Mouse (Mus musculus) limb, embryonic 14.5 days (tissue): ENCODE data around the gene Rpl13. TPM values are rescaled to one million over a fixed set of nuclear protein-coding genes. Genes with fewer than 3 reads are reported as not detected.

Experiments
- ATAC-seq: fragments of 200-750 bp; cut with Nextera tagmentation; 2 replicates; pipeline ENCODE4 v1.8.0; 2017; ENCODE audit warnings: low read depth, moderate number of reproducible peaks, moderate TSS enrichment; ENCODE audit not compliant: low FRiP score
- DNase-seq: peaks from one replicate; pipeline ENCODE4 v3.0.0-alpha.2; 2015; ENCODE audit warnings: low spot score
- H3K27ac ChIP-seq: fragments of 300-500 bp; sonication (generic); replicated peaks from 2 replicates; pipeline ENCODE4 v1.5.1; 2014; ENCODE audit warnings: low read depth, mild to moderate bottlenecking, low read length, moderate library complexity, mixed read lengths
- H3K27me3 ChIP-seq: fragments of 300-500 bp; sonication (generic); 2 replicates; pipeline ENCODE4 v1.6.1; 2014; ENCODE audit warnings: low read length, mixed read lengths; ENCODE audit not compliant: control insufficient read depth, insufficient read depth
- H3K36me3 ChIP-seq: fragments of 300-500 bp; sonication (generic); 2 replicates; pipeline ENCODE4 v1.6.1; 2014; ENCODE audit warnings: mild to moderate bottlenecking, low read length, moderate library complexity, mixed read lengths; ENCODE audit not compliant: control insufficient read depth, insufficient read depth
- H3K4me1 ChIP-seq: fragments of 300-500 bp; sonication (generic); 2 replicates; pipeline ENCODE4 v1.6.1; 2014; ENCODE audit warnings: antibody characterized with exemption, low read length, mixed read lengths; ENCODE audit not compliant: control insufficient read depth, insufficient read depth
- H3K4me2 ChIP-seq: fragments of 300-500 bp; sonication (generic); replicated peaks from 2 replicates; pipeline ENCODE4 v1.6.1; 2014; ENCODE audit warnings: low read depth, mild to moderate bottlenecking, low read length, moderate library complexity; ENCODE audit not compliant: severe bottlenecking
- H3K4me3 ChIP-seq: fragments of 300-500 bp; sonication (generic); replicated peaks from 2 replicates; pipeline ENCODE4 v1.5.1; 2014; ENCODE audit warnings: low read length
- H3K9ac ChIP-seq: fragments of 300-500 bp; sonication (generic); 2 replicates; pipeline ENCODE4 v1.6.1; 2014; ENCODE audit warnings: mild to moderate bottlenecking, low read depth, low read length, moderate library complexity; ENCODE audit not compliant: severe bottlenecking
- H3K9me3 ChIP-seq: fragments of 300-500 bp; sonication (generic); 2 replicates; pipeline ENCODE4 v1.6.1; 2016; ENCODE audit warnings: low read length; ENCODE audit not compliant: control insufficient read depth
- POLR2A ChIP-seq: fragments of 200-500 bp; IDR thresholded peaks from 2 replicates; pipeline ENCODE4 v1.8.0; 2012; ENCODE audit warnings: inconsistent platforms, mild to moderate bottlenecking, moderate library complexity, borderline replicate concordance; ENCODE audit not compliant: insufficient read depth, insufficient read length; ENCODE audit errors: extremely low read depth
- WGBS: fragments of 180-500 bp; shearing (Covaris S2); extraction: QIAGEN DNeasy Blood & Tissue Kit; methylation state at CpG from one replicate; pipeline ENCODE4 v1.1.7; 2014; 5-methylcytosine and 5-hydroxymethylcytosine counted together
- polyA plus RNA-seq, 2 experiments: library from polyadenylated mRNA; depleted of rRNA in 1 of 2; stranded (reverse) in 1 of 2; unstranded in 1 of 2; fragments of >200 nt; fragmentation: Nextera tagmentation in 1 of 2; extraction: Ambion mirVana in 1 of 2; gene quantifications; 2 replicates each; pipeline versions ENCODE4 v1.2.1 to v1.2.3; 2012 to 2014

Rpl13 gene
- polyA plus RNA-seq (2012; rRNA removed) (2,823 and 3,226 TPM in 2 replicates), polyA plus RNA-seq (2014; fragmentation: Nextera tagmentation; extraction: Ambion mirVana) (1,836 and 1,953 TPM in 2 replicates)

DNA sequence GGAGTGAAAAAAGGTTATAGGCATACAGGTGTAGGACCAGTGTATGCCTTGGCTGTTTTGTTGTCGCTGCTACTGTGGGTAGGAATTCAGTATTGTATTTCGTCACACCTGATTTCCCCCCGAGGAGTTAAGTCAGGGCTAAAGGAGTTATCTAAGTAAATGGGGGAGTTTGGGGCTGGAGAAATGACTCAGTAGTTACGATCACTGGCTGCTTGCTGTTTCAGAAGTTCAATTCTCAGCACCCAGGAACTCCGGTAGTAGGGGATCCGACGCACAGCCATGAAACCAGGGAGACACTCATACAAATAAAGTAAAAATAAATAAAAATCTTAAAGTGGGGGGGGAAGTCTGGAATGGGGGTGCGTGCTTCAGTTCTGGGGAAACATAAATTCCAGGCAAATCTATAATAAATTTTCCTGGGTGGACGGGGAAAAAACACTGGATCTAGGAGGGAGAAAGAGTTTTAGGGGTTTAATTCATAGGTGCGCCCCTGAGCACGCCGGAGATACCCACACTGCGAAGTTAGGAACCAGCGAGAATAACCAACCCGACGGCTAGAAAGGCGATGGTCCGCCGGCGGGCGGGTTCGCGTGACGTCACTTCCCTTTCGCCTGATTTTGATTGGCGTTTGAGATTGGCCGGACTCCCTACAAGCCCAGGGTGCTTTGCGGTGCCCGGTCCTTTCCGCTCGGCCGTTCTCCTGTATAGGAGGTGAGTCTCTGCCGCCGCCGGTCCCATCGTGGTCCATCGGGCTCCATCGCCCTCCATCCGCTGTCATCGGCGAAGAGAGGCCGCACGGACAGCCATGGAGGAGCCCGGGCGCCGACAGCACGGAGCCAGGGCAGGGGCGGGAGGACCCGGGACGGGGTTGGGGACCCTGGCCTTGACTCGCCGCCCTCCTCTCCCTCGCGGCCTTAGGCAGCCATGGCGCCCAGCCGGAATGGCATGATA, at the start of gene Rpl13:
Gene Rpl13 (plus strand): TSS at position 616 of the 951 bp plus-strand sequence.
- Histone ChIP-seq H3K4me3 (peak within 1 kb of the TSS; percentile 79), H3K4me2 (peak within 1 kb of the TSS; percentile 93), H3K27me3 (no peaks in the 10 kb centered on the region), H3K9ac (peak within 1 kb of the TSS; percentile 93), H3K9me3 (no peaks in the 10 kb centered on the region), H3K27ac (peak within 1 kb of the TSS; percentile 92), H3K4me1 (peaks cover 12% of the 10 kb centered on the region; the same call in 1 of the 2 replicates), H3K36me3 (peaks cover 46% of the 10 kb centered on the region)
- DNase-seq, result peak; percentile 98
- peak; percentile 94 for ATAC-seq
- TF ChIP-seq POLR2A, result peak; percentile 95
- WGBS, result 2% methylated on average over 43 of the region's 56 CpGs

DNA sequence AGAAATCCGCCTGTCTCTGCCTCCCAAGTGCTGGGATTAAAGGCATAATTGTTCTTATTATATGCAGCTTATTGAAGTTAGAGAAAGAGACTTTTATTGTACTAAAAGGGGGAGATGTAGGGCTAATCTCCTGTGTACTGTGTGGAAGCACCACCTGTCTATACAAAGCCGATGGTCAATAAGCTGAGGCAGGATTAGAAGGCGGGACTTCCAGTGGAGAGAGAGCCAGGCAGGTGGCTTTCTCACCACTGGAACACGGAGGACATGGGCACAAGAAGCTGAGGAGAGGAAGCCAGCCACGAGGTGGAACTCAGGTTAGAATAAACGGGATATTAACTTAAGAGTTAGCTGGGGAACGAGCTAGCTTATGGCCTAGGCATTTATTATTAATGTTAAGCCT, 39.4 kb upstream of the Rpl13 start, which contains the start of gene Spg7:
Gene Spg7 (plus strand): TSS at position 222 of the 400 bp plus-strand sequence.
- 70% methylated on average over 7 of the region's 7 CpGs for WGBS
- Histone ChIP-seq H3K9ac (no peak within 1 kb of the TSS), H3K4me1 (peaks cover 12% of the 10 kb centered on the region), H3K4me3 (no peak within 1 kb of the TSS), H3K27ac (no peak within 1 kb of the TSS), H3K27me3 (no peaks in the 10 kb centered on the region), H3K4me2 (no peak within 1 kb of the TSS), H3K9me3 (no peaks in the 10 kb centered on the region), H3K36me3 (peaks cover 12% of the 10 kb centered on the region)
- ATAC-seq, result no peak
- no peak for DNase-seq
- no peak for TF ChIP-seq POLR2A

DNA sequence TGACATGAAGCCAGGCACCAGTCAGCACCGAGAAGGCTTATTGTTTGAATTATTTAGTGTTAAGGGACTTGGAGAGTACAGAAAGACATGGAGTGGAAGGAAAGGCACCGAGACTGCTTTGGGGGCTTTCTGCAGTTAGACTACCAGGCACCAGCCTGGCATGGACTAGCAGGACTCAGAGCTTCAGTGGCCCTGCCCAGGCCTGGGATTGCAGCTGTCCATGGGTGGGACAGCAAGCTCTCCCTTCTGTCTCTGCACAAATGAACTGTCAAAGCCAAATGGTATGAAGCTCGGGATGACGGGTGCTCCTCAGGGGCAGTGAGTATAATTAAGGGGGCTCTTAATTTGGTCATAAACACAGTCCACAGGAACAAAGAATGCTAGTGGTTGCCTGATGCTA, 38.1 kb upstream of the Rpl13 start:
- no peaks in the 10 kb centered on the region for H3K9me3 ChIP-seq
- DNase-seq (no peak), ATAC-seq (no peak)
- no peaks in the 10 kb centered on the region for H3K27me3 ChIP-seq
- peak overlapping the region; percentile 93; the same call in 1 of the 2 replicates for H3K9ac ChIP-seq
- no peak for TF ChIP-seq POLR2A
- H3K4me1 ChIP-seq, result peaks cover 12% of the 10 kb centered on the region
- no peak overlapping the region for H3K4me3 ChIP-seq
- 61% methylated on average over 4 of the region's 4 CpGs for WGBS
- H3K27ac ChIP-seq, result no peak overlapping the region
- H3K36me3 ChIP-seq, result peaks cover 13% of the 10 kb centered on the region
- H3K4me2 ChIP-seq, result peak overlapping the region; percentile 78

DNA sequence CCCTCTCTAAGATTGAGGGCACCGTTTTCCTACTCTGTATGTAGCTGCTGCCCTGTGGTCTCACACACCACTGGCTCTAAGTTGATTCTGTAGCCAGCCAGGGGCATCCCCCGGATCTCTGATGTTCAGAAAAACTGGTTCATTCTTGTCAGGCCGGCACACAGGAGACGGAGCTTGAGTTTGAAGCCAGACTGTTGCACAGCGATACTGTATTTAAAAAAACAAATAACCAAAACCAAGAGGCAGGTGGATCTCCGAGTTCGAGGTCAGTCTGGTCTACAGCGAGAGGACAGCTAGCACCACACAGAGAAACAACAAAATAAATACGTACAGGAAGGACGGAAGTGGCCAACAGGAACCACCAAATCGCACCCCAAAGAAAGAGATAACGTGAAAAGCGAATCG, 37.3 kb upstream of the Rpl13 start:
- ATAC-seq, result peak; percentile 20
- no peak for DNase-seq

More for the DNA sequence above, 37.3 kb upstream of the Rpl13 start:
- Histone ChIP-seq H3K9ac (peak overlapping the region; percentile 93), H3K4me3 (peak overlapping the region; percentile 92), H3K4me1 (peaks cover 12% of the 10 kb centered on the region), H3K9me3 (no peaks in the 10 kb centered on the region), H3K4me2 (peak overlapping the region; percentile 78), H3K36me3 (peaks cover 13% of the 10 kb centered on the region), H3K27ac (peak overlapping the region; percentile 83), H3K27me3 (no peaks in the 10 kb centered on the region)
- TF ChIP-seq POLR2A, result no peak
- 2% methylated on average over 14 of the region's 14 CpGs for WGBS
